Mouse (Mus musculus): ENCODE results near the gene Rbm25. TPM values are rescaled to one million over a fixed set of nuclear protein-coding genes. Genes with fewer than 3 reads are reported as not detected.
A peak's percentile ranks its signal among the peaks of the same experiment; 100 is the strongest.

The Rbm25 gene
- total and polyA plus RNA-seq, 2 experiments from 2014 or later, result 65.1 to 230 TPM

- no peaks in the 10 kb centered on the region for H3K36me3 ChIP-seq (ENCODE audit: insufficient read depth, low read length)
- peak overlapping the region; percentile 81 for H3K9ac ChIP-seq (replicated peaks; ENCODE audit: low read length)
- WGBS, result 1% methylated on average over 44 of the region's 49 CpGs
- no peaks in the 10 kb centered on the region for H3K9me3 ChIP-seq (ENCODE audit: low read length)
- ATAC-seq (peak; percentile 83), DNase-seq (ENCODE audit: low spot score) (no peak)
- H3K4me1 ChIP-seq (ENCODE audit: insufficient read depth, low read length), result peaks cover 4% of the 10 kb centered on the region; the same call in 1 of the 2 replicates
- H3K27me3 ChIP-seq (ENCODE audit: insufficient read depth, low read length), result no peaks in the 10 kb centered on the region
- peak overlapping the region; percentile 94 for H3K27ac ChIP-seq
- H3K4me3 ChIP-seq (ENCODE audit: low read length), result peak overlapping the region; percentile 98
- TF ChIP-seq CTCF (IDR thresholded peaks at IDR 0.05; ENCODE audit: low read depth), result no peak
- H3K4me2 ChIP-seq (ENCODE audit: low read depth, low read length), result peak overlapping the region; percentile 89
Observed at GRCm38 (mm10) chr12:83688316-83689086, 57.5 kb downstream of the Rbm25 start.

- ATAC-seq, result no peak
- Histone ChIP-seq H3K27me3 (ENCODE audit: insufficient read depth, low read length) (no peaks in the 10 kb centered on the region), H3K4me3 (ENCODE audit: low read length) (peak overlapping the region; percentile 98), H3K27ac (0 out of 2 replicates have a peak overlapping the region, but pooled peaks have one; percentile 94), H3K4me2 (ENCODE audit: low read depth, low read length) (peak overlapping the region; percentile 89), H3K4me1 (ENCODE audit: insufficient read depth, low read length) (peaks cover 4% of the 10 kb centered on the region; the same call in 1 of the 2 replicates), H3K9me3 (ENCODE audit: low read length) (no peaks in the 10 kb centered on the region), H3K9ac (replicated peaks; ENCODE audit: low read length) (peak overlapping the region; percentile 81), H3K36me3 (ENCODE audit: insufficient read depth, low read length) (no peaks in the 10 kb centered on the region)
- DNase-seq (ENCODE audit: low spot score), result no peak
- no peak for TF ChIP-seq CTCF (IDR thresholded peaks at IDR 0.05; ENCODE audit: low read depth)
- 24% methylated on average over 6 of the region's 6 CpGs for WGBS
Observed at GRCm38 (mm10) chr12:83689087-83689432, 58.0 kb downstream of the Rbm25 start.

GRCm38 (mm10) chr12:83694011-83694410, 63.0 kb downstream of the Rbm25 start:
- WGBS, result 85% methylated on average over 5 of the region's 5 CpGs
- Histone ChIP-seq H3K27me3 (ENCODE audit: insufficient read depth, low read length) (no peaks in the 10 kb centered on the region), H3K9ac (replicated peaks; ENCODE audit: low read length) (no peak overlapping the region), H3K9me3 (ENCODE audit: low read length) (no peaks in the 10 kb centered on the region), H3K4me2 (ENCODE audit: low read depth, low read length) (no peak overlapping the region), H3K36me3 (ENCODE audit: insufficient read depth, low read length) (no peaks in the 10 kb centered on the region), H3K27ac (no peak overlapping the region), H3K4me1 (ENCODE audit: insufficient read depth, low read length) (peaks cover 2% of the 10 kb centered on the region; the same call in 1 of the 2 replicates), H3K4me3 (ENCODE audit: low read length) (no peak overlapping the region)
- no peak for ATAC-seq
- TF ChIP-seq CTCF (IDR thresholded peaks at IDR 0.05; ENCODE audit: low read depth), result no peak
- no peak for DNase-seq (ENCODE audit: low spot score)

- Histone ChIP-seq H3K4me2 (ENCODE audit: low read depth, low read length) (no peak overlapping the region), H3K27me3 (ENCODE audit: insufficient read depth, low read length) (no peaks in the 10 kb centered on the region), H3K4me3 (ENCODE audit: low read length) (no peak overlapping the region), H3K9ac (replicated peaks; ENCODE audit: low read length) (no peak overlapping the region), H3K4me1 (ENCODE audit: insufficient read depth, low read length) (no peaks in the 10 kb centered on the region; the same call in 1 of the 2 replicates), H3K36me3 (ENCODE audit: insufficient read depth, low read length) (peaks cover 5% of the 10 kb centered on the region; the same call in 1 of the 2 replicates), H3K9me3 (ENCODE audit: low read length) (no peaks in the 10 kb centered on the region), H3K27ac (no peak overlapping the region)
- 91% methylated on average over 3 of the region's 3 CpGs for WGBS
- ATAC-seq, result no peak
- TF ChIP-seq CTCF (IDR thresholded peaks at IDR 0.05; ENCODE audit: low read depth), result no peak
- DNase-seq (ENCODE audit: low spot score), result no peak
Observed at GRCm38 (mm10) chr12:83694669-83695068, 63.6 kb downstream of the Rbm25 start.

GRCm38 (mm10) chr12:83698637-83699036, 67.6 kb downstream of the Rbm25 start:
- H3K4me2 ChIP-seq (ENCODE audit: low read depth, low read length), result no peak overlapping the region
- 90% methylated on average over 4 of the region's 4 CpGs for WGBS
- DNase-seq (ENCODE audit: low spot score) (no peak), ATAC-seq (no peak)
- H3K9ac ChIP-seq (replicated peaks; ENCODE audit: low read length), result no peak overlapping the region
- no peaks in the 10 kb centered on the region for H3K9me3 ChIP-seq (ENCODE audit: low read length)
- no peaks in the 10 kb centered on the region for H3K27me3 ChIP-seq (ENCODE audit: insufficient read depth, low read length)
- no peak overlapping the region for H3K4me3 ChIP-seq (ENCODE audit: low read length)
- no peaks in the 10 kb centered on the region for H3K4me1 ChIP-seq (ENCODE audit: insufficient read depth, low read length)
- no peak overlapping the region for H3K27ac ChIP-seq
- peaks cover 11% of the 10 kb centered on the region; the same call in 1 of the 2 replicates for H3K36me3 ChIP-seq (ENCODE audit: insufficient read depth, low read length)
- no peak for TF ChIP-seq CTCF (IDR thresholded peaks at IDR 0.05; ENCODE audit: low read depth)

GRCm38 (mm10) chr12:83701608-83702007, 70.6 kb downstream of the Rbm25 start:
- H3K9me3 ChIP-seq (ENCODE audit: low read length), result no peaks in the 10 kb centered on the region
- ATAC-seq (no peak), DNase-seq (ENCODE audit: low spot score) (no peak)
- H3K36me3 ChIP-seq (ENCODE audit: insufficient read depth, low read length), result peaks cover 11% of the 10 kb centered on the region; the same call in 1 of the 2 replicates
- H3K4me2 ChIP-seq (ENCODE audit: low read depth, low read length), result no peak overlapping the region
- no peaks in the 10 kb centered on the region for H3K4me1 ChIP-seq (ENCODE audit: insufficient read depth, low read length)
- 90% methylated on average over 7 of the region's 7 CpGs for WGBS
- no peak overlapping the region for H3K4me3 ChIP-seq (ENCODE audit: low read length)
- no peak overlapping the region for H3K9ac ChIP-seq (replicated peaks; ENCODE audit: low read length)
- no peak overlapping the region for H3K27ac ChIP-seq
- H3K27me3 ChIP-seq (ENCODE audit: insufficient read depth, low read length), result no peaks in the 10 kb centered on the region
- no peak for TF ChIP-seq CTCF (IDR thresholded peaks at IDR 0.05; ENCODE audit: low read depth)

GRCm38 (mm10) chr12:83702796-83703195, 71.8 kb downstream of the Rbm25 start:
- WGBS, result 21% methylated on average over 4 of the region's 4 CpGs
- H3K4me3 ChIP-seq (ENCODE audit: low read length), result no peak overlapping the region
- DNase-seq (ENCODE audit: low spot score) (peak; percentile 18), ATAC-seq (peak; percentile 62; the same call in 1 of the 2 replicates)
- no peak overlapping the region for H3K9ac ChIP-seq (replicated peaks; ENCODE audit: low read length)
- no peaks in the 10 kb centered on the region for H3K4me1 ChIP-seq (ENCODE audit: insufficient read depth, low read length)
- H3K9me3 ChIP-seq (ENCODE audit: low read length), result no peaks in the 10 kb centered on the region
- H3K27ac ChIP-seq, result no peak overlapping the region
- no peak overlapping the region for H3K4me2 ChIP-seq (ENCODE audit: low read depth, low read length)
- peaks cover 11% of the 10 kb centered on the region; the same call in 1 of the 2 replicates for H3K36me3 ChIP-seq (ENCODE audit: insufficient read depth, low read length)
- TF ChIP-seq CTCF (IDR thresholded peaks at IDR 0.05; ENCODE audit: low read depth), result no peak
- H3K27me3 ChIP-seq (ENCODE audit: insufficient read depth, low read length), result no peaks in the 10 kb centered on the region
